Mouse (Mus musculus): ENCODE results near the gene Actl7b.

Actl7b gene

DNA sequence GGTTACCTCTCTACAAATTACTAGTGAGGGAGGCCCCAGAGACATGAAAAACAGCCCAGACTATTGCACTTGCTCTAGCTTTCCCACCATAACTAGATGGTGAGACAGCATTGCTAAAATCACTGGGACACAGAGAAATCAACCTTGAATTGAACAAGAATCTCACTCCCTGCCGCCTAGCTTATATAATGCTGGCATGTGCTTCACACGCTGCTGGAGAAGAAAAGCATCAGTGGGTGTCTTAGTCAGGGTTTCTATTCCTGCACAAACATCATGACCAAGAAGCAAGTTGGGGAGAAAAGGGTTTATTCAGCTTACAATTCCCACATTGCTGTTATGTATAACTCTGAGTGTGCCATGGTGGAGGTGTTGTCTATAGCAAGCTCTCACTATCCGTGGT, 28.1 kb downstream of the Actl7b start:
- DNase-seq (ENCODE audit: low read depth): no peak

DNA sequence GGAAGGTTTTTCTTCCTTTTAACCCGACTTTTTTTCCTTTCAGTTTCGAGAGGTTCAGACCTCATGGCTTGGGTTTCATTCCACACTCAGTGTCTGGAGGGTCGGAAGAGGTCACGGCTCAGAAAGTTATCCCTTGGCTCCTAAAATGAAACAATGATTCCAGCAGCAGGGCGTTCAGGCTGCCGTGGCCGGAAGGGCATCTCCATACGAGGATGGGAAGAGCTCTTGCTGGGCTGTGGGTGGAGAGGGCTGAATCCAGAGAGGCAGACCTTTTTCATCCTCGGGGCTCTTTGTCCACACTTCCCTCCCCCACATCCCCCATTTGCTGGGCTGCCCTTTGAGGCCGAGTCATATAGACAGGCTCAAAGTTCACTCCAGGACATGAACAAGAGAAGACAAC, 39.0 kb downstream of the Actl7b start:
- DNase-seq (ENCODE audit: low read depth): no peak

DNA sequence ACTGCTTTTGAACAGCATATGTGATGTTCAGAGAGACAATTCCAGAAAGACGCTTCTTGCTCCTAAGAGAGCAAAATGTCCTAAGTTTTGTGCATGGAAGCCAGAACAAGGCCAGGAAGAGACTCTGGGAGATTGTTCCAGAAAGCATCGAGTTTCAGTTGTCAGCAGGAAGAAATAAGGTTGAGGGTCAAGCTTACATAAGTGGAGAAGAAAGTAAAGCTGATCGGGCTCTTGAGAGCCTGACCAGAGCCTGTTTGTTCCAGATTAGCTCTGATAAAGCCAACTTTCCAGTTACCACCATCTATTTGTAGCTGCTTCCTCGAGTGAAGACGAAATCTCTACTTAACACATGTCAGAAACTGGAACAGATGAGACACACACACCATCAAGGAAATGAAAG, 42.6 kb downstream of the Actl7b start:
- DNase-seq (ENCODE audit: low read depth): peak; percentile 32

DNA sequence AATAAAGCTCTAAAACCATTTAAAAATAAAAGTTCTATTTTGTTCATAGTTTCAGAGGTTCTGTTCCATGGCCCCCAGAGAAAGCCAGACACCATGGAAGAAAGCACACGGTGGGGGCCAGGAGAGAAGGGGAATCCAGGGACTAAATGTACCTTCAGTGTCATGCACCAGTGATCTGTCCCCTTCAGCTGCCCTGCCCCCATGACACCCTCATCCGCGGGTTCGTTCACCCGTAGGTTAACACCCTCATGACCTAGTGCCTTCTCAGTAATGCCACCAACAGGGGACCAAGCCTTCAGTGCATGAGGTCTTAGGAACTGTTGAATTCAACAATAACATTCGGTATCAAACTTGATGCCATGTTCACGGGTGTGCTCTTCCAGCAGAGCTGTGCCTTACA, 44.8 kb downstream of the Actl7b start:
- DNase-seq (ENCODE audit: low read depth): no peak

Measured in NIH3T3 (cell line).